Mouse (Mus musculus) lung, embryonic 15.5 days (tissue): ENCODE results near the gene Gm10024. TPM values are rescaled to one million over a fixed set of nuclear protein-coding genes. Genes with fewer than 3 reads are reported as not detected.
"Not testable (repeated sequence)": the region's sequence is repeated elsewhere in the genome, so short reads cannot be mapped to it uniquely, and the experiment has no call there.

Experiments
- ATAC-seq: fragments of 200-750 bp; cut with Nextera tagmentation; 2 replicates; pipeline ENCODE4 v1.8.0; 2017; ENCODE audit warnings: moderate number of reproducible peaks, borderline replicate concordance; ENCODE audit not compliant: low FRiP score, low TSS enrichment; ENCODE audit errors: extremely low read depth
- H3K27ac ChIP-seq: fragments of 300-500 bp; sonication (generic); 2 replicates; pipeline ENCODE4 v1.5.1; 2015; ENCODE audit warnings: moderate library complexity, mild to moderate bottlenecking, inconsistent platforms
- H3K27me3 ChIP-seq: fragments of 300-500 bp; sonication (generic); 2 replicates; pipeline ENCODE4 v1.6.1; 2015; ENCODE audit warnings: inconsistent platforms
- H3K36me3 ChIP-seq: fragments of 300-500 bp; sonication (generic); 2 replicates; pipeline ENCODE4 v1.6.1; 2015; ENCODE audit warnings: inconsistent platforms
- H3K4me1 ChIP-seq: fragments of 300-500 bp; sonication (generic); 2 replicates; pipeline ENCODE4 v1.6.1; 2015; ENCODE audit warnings: inconsistent platforms
- H3K4me2 ChIP-seq: fragments of 300-500 bp; sonication (generic); 2 replicates; pipeline ENCODE4 v1.6.1; 2015; ENCODE audit warnings: inconsistent platforms, mild to moderate bottlenecking, moderate library complexity
- H3K4me3 ChIP-seq: fragments of 300-500 bp; sonication (generic); 2 replicates; pipeline ENCODE4 v1.5.1; 2015; ENCODE audit warnings: mild to moderate bottlenecking, inconsistent platforms
- H3K9ac ChIP-seq: fragments of 300-500 bp; sonication (generic); 2 replicates; pipeline ENCODE4 v1.6.1; 2015; ENCODE audit warnings: inconsistent platforms
- H3K9me3 ChIP-seq: fragments of 300-500 bp; sonication (generic); 2 replicates; pipeline ENCODE4 v1.6.1; 2016; ENCODE audit warnings: inconsistent platforms
- WGBS: fragments of 180-500 bp; shearing (Covaris S2); methylation state at CpG from one replicate; pipeline ENCODE4 v1.1.7; 2015; 5-methylcytosine and 5-hydroxymethylcytosine counted together
- polyA plus RNA-seq: library from polyadenylated mRNA; unstranded; fragments of >200 nt; fragmentation: Nextera tagmentation; extraction: Ambion mirVana; gene quantifications from 2 replicates; pipeline ENCODE4 v1.2.1, GENCODE M21; 2015

The Gm10024 gene
- polyA plus RNA-seq, 1 experiment from 2014 or later = not detected

- 43% methylated on average over 5 of the region's 5 CpGs for WGBS
- H3K4me1 ChIP-seq, H3K9ac ChIP-seq, H3K4me2 ChIP-seq, H3K36me3 ChIP-seq, H3K27me3 ChIP-seq, ATAC-seq, H3K4me3 ChIP-seq, H3K27ac ChIP-seq, H3K9me3 ChIP-seq: not testable (repeated sequence)
These were observed 30.8 kb downstream of the Gm10024 start, which contains the start of gene Gm18596 for GRCm38 (mm10) chr10:77741924-77742688. Gm18596 (minus strand) TSS chr10:77742638.

DNA sequence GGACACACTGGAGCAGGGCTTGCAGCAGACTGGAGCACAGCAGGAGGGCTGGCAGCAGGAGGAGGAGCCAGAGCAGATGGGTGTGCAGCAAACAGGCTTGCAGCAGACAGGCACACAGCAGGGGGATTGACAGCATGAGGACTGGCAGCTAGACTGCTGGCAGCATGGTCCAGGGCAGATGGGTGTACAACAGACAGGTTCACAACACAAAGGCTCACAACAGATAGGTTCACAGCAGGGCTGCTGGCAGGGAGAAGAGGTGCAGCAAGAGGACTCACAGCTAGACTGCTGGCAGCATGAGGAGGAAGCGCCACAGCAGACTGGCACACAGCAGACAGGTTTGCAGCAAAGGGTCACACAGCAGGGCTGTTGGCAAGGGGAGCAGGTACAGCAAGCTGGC lies 39.4 kb downstream of the Gm10024 start:
- ATAC-seq, H3K4me3 ChIP-seq, H3K9ac ChIP-seq, H3K9me3 ChIP-seq, H3K4me2 ChIP-seq, H3K4me1 ChIP-seq, H3K27ac ChIP-seq, H3K27me3 ChIP-seq, H3K36me3 ChIP-seq: not testable (repeated sequence)
- WGBS = 70% methylated on average over 1 of the region's 1 CpGs

- H3K4me3 ChIP-seq, ATAC-seq, H3K9ac ChIP-seq, H3K27ac ChIP-seq, H3K27me3 ChIP-seq, H3K36me3 ChIP-seq, H3K4me1 ChIP-seq, H3K9me3 ChIP-seq, H3K4me2 ChIP-seq: not testable (repeated sequence)
- 50% methylated on average over 1 of the region's 1 CpGs for WGBS
These were observed 40.0 kb downstream of the Gm10024 start, which contains the start of gene Gm9736 for GRCm38 (mm10) chr10:77751254-77751653. Gm9736 (minus strand) TSS chr10:77751354.

DNA sequence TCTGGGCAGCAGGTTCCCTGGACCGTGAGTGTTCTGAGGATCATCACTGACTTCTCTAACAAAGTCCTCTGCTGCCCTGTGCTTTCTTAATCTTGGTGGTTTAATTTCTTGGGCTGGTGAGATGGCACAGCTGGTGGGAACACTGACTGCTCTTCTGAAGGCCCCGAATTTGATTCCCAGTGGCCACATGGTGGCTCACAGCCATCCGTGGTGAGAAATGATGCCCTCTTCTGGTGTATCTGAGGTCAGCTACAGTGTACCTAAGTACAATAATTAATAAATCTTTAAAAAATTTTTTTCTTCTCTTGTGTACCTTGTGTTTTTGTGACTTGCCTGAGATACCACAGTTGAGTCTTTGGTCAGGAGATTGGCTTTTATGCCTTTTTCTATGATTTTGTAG lies 41.1 kb downstream of the Gm10024 start:
- not testable (repeated sequence) for H3K4me1 ChIP-seq, H3K27me3 ChIP-seq, H3K9me3 ChIP-seq, H3K4me3 ChIP-seq, H3K27ac ChIP-seq, H3K9ac ChIP-seq, H3K36me3 ChIP-seq, ATAC-seq, H3K4me2 ChIP-seq
- WGBS = 46% methylated on average over 3 of the region's 3 CpGs

DNA sequence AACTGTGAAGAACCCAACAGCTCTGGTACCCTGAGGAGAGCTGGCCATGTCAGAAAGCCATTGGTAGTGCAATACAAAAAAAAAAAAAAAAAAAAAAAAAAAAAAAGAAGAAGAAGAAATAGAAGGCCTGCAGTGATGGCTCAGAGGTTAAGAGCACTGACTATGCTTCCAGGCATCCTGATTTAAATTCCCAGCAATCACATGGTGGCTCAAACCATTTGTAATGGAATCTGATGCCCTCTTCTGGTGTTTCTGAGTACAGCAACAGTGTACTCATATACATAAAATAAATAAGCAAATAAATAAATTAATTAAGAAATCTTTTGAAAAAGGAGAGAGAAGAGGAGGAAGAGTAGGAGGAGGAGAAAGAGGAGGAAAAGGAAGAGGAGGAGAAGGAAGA lies 42.2 kb downstream of the Gm10024 start:
- H3K36me3 ChIP-seq = no peaks in the 10 kb centered on the region
- no peak overlapping the region for H3K27ac ChIP-seq
- H3K4me3 ChIP-seq = no peak overlapping the region
- no peak overlapping the region for H3K9ac ChIP-seq
- no peaks in the 10 kb centered on the region for H3K9me3 ChIP-seq
- no peaks in the 10 kb centered on the region for H3K4me1 ChIP-seq
- ATAC-seq = no peak
- H3K4me2 ChIP-seq = no peak overlapping the region
- H3K27me3 ChIP-seq = no peaks in the 10 kb centered on the region

- H3K9me3 ChIP-seq, H3K4me3 ChIP-seq, H3K27ac ChIP-seq, H3K9ac ChIP-seq, H3K36me3 ChIP-seq, H3K4me1 ChIP-seq, H3K27me3 ChIP-seq, ATAC-seq, H3K4me2 ChIP-seq: not testable (repeated sequence)
- WGBS = 50% methylated on average over 1 of the region's 1 CpGs
These were observed 48.3 kb downstream of the Gm10024 start, which contains the start of gene Gm3233 for GRCm38 (mm10) chr10:77759582-77759981. Gm3233 (minus strand) TSS chr10:77759682.

Other genes starting within 250 kb of the Gm10024 start
- 35.1 and 38.0 TPM in 2 replicates for gene Fam207a, start 195.7 kb upstream of the Gm10024 start, polyA plus RNA-seq
- gene Itgb2, start 181.2 kb upstream of the Gm10024 start, polyA plus RNA-seq = 3.7 and 5.3 TPM in 2 replicates
- gene Pttg1ip, start 129.7 kb upstream of the Gm10024 start, polyA plus RNA-seq = 118 and 122 TPM in 2 replicates
- gene Sumo3, start 105.4 kb upstream of the Gm10024 start, polyA plus RNA-seq = 350 and 361 TPM in 2 replicates
- 0.99 and 1.9 TPM in 2 replicates for gene Gm49325, start 105.3 kb upstream of the Gm10024 start, polyA plus RNA-seq
- 73.8 and 74.3 TPM in 2 replicates for gene Ube2g2, start 89.2 kb upstream of the Gm10024 start, polyA plus RNA-seq
- 0.08 and 0.19 TPM in 2 replicates for gene Tspear, start 24.9 kb upstream of the Gm10024 start, polyA plus RNA-seq
- gene Gm19402, start 20.7 kb upstream of the Gm10024 start, polyA plus RNA-seq = not detected in 2 replicates
- not detected in 2 replicates for gene Gm9508, start 14.2 kb upstream of the Gm10024 start, polyA plus RNA-seq
- not detected in 2 replicates for gene Gm10272, start 4.8 kb upstream of the Gm10024 start, polyA plus RNA-seq
- gene Gm10142, start 4.3 kb downstream of the Gm10024 start, polyA plus RNA-seq = not detected in 2 replicates
- not detected in 2 replicates for gene Krtap12-1, start 9.1 kb downstream of the Gm10024 start, polyA plus RNA-seq
- gene Gm10100, start 15.0 kb downstream of the Gm10024 start, polyA plus RNA-seq = not detected in 2 replicates
- gene Gm18596, start 31.2 kb downstream of the Gm10024 start, polyA plus RNA-seq = not detected in 2 replicates
- gene Gm9736, start 39.9 kb downstream of the Gm10024 start, polyA plus RNA-seq = not detected in 2 replicates
- not detected in 2 replicates for gene Gm3233, start 48.2 kb downstream of the Gm10024 start, polyA plus RNA-seq
- gene Gm3238, start 59.9 kb downstream of the Gm10024 start, polyA plus RNA-seq = not detected in 2 replicates
- gene Gm7138, start 65.5 kb downstream of the Gm10024 start, polyA plus RNA-seq = not detected in 2 replicates
- gene Gm3250, start 71.1 kb downstream of the Gm10024 start, polyA plus RNA-seq = not detected in 2 replicates
- gene Gm7137, start 76.7 kb downstream of the Gm10024 start, polyA plus RNA-seq = not detected in 2 replicates
- not detected in 2 replicates for gene Gm9639, start 83.6 kb downstream of the Gm10024 start, polyA plus RNA-seq
- gene Gm19668, start 87.7 kb downstream of the Gm10024 start, polyA plus RNA-seq = not detected in 2 replicates
- not detected in 2 replicates for gene Gm9507, start 100.4 kb downstream of the Gm10024 start, polyA plus RNA-seq
- not detected in 2 replicates for gene Gm2696, start 103.2 kb downstream of the Gm10024 start, polyA plus RNA-seq
- gene Krtap10-4, start 115.6 kb downstream of the Gm10024 start, polyA plus RNA-seq = not detected in 2 replicates
- gene Krtap10-10, start 124.5 kb downstream of the Gm10024 start, polyA plus RNA-seq = not detected in 2 replicates
- not detected in 2 replicates for gene Gm36176, start 135.3 kb downstream of the Gm10024 start, polyA plus RNA-seq
- gene Gm10318, start 141.4 kb downstream of the Gm10024 start, polyA plus RNA-seq = not detected in 2 replicates
- not detected in 2 replicates for gene Gm3285, start 150.5 kb downstream of the Gm10024 start, polyA plus RNA-seq
- 4.5 TPM in 2 replicates for gene Lrrc3, start 191.1 kb downstream of the Gm10024 start, polyA plus RNA-seq